Mouse (Mus musculus) G1E (cell line): ENCODE results near the gene Colgalt1.

Experiments
- CTCF ChIP-seq: IDR thresholded peaks from 2 replicates; pipeline ENCODE4 v1.5.1; 2012; ENCODE audit warnings: low read depth, low read length, inconsistent platforms, mixed read lengths
- GATA1 ChIP-seq: IDR thresholded peaks from 2 replicates; pipeline ENCODE4 v1.6.1; 2012; ENCODE audit warnings: borderline replicate concordance, low read length, inconsistent platforms, mixed read lengths
- TAL1 ChIP-seq: conservative IDR thresholded peaks from 2 replicates; pipeline ENCODE4 v1.6.1; 2012; ENCODE audit warnings: low read depth, low read length, inconsistent platforms, mixed read lengths

- no peak for TF ChIP-seq GATA1
- TF ChIP-seq CTCF = peak; percentile 73
- TF ChIP-seq TAL1 = no peak
Measured at GRCm38 (mm10) chr8:71660325-71661120, 49.7 kb downstream of the Colgalt1 start.
